Mouse (Mus musculus) lung, postnatal 25 days (tissue): ENCODE measurements at regions not wholly inside any gene's neighbourhood (a gene's known extent, or its start where the extent isn't known, plus 50 kb on each side); places are given as distances from the start of the nearest gene placed in this dataset.

ENCODE experiments used
- DNase-seq: peaks from one replicate; pipeline ENCODE4 v3.0.0; 2022; ENCODE audit warnings: low spot score

DNA sequence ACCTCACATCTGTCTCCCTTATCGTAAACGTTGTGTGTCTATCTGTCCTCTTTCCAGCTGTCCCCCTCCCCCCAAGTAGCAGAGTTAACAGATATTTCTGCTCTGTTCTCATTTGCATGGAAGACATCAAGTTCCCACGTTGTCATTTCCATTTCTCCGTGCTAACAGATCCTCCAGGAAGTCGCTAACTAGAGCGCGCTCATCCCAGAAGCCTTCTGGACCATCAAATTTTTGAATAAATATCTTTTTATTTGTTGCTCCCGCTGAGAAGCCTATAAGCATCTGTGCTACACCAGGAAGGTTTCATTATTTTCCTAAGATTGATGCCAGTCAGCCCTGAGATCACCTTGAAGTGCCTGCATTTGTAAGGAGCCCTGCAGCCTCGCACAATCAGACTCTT, 275.4 kb downstream of the Prex1 start:
- no peak for DNase-seq

DNA sequence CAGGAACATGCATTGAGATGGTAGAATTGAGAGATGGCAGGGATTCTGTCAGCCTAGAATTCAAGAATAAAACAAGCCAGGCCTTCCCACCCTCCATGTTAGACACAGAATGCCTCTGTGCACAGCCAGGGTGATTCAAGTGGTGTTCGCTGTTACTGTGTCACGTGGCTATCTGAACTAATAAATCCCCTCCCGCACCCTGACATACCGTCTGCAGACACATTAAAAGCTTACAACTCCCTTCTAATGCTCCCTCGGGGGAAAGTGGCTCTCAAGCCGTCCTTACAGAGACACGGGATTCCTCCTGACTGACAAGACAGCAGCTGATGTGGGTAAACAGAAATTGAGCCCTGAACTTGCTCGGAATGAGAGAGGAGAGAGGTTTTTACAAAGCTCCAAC, 279.1 kb downstream of the Prex1 start:
- no peak for DNase-seq

DNA sequence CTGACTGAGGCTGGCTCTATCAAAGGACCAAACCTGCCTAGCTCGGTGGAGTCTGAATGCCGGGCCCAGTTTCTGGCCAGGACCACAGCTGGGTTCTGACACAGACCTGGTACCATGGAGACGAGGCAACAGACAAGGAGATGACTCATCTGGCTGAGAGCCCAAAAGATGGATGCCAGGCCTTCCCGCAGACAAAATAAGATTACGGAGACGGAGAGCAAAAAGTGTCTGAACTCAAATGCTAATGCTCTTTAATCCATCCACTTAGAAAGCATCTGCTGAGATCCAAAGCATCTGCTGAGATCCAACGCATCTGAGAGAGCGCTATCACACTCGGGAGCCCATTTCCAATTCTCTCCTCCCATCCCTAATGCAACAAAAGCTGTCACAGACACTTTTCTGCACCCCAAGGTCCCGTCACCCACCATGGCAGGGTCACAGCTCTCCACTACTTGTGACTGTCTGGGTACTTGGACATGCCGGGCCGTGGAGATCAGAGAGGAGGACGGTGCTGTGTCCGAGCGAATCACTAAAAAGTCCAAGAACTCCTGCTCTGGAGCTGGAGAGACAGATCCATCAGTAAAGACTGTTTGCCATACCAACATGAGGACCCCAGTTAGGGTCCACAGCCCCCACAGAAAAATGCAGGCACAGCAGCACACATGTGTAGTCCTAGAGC, 278.3 kb upstream of the Sulf2 start:
- peak; percentile 39 for DNase-seq

DNA sequence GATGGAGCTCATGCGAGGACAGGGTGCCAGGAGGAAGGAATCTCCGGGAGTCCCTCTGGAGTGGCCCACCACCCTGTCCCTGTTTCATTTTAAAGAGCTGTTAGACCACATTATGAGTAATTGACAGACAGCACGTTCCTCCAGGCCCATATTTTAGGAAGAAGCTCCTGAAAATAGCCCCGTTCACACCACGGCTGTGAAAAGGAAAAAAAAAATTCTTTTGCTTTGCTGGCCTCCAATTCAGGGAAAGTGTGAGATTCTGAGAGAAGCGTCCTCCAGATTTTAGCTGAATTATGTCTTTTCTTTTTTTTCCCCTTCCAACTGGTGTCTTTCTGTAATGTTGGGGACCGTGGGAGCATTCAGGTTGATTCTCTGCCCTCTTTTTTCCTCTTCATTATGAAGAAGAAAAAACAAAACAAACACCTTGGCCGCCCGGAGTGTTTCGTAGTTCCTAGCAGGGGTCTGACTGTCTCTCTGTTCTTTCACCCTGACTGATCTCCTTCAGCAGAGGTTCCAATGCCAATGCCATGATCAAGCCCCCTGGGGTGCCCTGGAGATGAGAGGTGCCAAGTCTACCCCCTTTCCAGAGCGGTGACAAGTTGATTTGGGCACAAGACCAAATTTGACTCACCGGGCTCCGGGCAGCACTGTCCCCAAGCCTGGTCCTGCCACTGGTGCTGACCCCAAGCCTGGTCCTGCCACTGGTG, 277.6 kb upstream of the Sulf2 start:
- no peak for DNase-seq

DNA sequence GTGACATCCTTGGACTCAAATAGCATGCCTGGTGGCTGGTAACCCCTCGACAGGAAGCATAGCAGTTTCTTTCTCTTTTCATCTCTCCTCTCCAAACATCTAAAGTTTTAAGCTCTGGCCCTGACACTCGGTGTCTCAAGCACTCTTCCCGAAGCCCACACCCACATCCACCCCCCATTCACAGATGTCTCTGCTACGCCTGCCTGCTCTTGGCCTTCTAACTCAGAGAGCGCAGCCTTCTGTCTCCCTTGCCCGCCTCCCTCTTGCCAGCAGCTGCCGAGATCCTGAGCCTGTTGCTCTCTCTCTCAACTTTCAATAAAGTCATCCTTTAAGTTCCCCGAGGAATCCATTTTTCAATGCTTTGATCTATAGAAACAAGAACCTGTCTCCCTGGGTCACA, 277.1 kb upstream of the Sulf2 start:
- no peak for DNase-seq

DNA sequence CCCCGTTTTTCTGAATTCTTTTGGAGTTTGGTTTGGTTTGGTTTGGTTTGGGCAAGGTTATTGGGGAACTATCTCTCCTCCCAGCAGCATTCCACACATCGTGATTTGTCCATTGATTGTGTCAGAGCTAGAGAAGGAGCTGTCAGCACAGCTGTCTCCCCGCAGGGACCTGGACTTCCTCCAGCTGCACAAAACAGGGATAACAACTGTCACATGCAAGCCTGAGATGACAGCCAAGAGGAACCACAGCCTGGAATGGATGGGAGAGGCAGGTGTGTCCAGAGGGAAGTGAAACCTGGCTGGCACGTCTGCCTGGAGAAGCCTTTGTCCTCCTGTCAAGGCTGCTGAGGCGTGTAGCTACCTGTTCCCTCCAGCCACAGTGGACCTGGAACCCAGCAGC, 274.5 kb upstream of the Sulf2 start:
- peak; percentile 28 for DNase-seq

DNA sequence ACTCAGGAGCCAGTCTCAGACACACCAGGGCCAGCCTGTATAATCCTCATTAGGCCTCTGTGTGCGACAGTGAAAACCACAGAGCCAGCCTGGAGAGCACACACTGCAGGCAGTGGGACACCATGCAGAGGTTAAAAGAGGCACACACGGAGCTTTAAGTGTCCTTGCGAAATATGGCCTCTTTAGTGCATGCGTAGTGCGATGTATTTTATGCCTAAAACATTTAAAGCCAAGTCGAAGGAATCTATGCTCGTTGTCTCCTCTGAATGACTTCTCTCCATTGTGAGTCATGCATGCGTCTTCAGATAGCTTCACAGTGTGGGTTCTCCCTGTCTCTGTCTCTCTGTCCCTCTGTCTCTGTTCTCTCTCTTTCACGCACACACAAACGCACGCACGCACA, 274.0 kb upstream of the Sulf2 start:
- DNase-seq: no peak

DNA sequence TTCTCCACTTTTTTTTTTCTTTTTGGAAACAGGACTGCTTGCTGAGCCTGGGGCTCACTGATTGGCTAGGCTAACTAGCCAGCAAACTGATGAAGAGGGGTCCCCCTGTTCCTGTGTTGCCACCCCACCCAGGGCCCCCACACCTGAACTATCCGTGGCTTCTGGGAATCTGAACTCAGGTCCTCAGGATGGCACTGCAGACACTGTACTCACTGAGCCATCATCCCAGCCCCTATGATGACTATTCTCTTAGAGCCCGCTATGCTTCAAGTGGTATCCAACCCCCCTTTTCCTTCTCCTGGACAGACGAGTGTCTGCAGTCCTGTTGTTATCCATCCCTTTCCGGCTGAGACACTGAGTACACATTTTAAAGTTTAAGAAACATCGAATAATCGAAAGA, 271.9 kb upstream of the Sulf2 start:
- DNase-seq: no peak

DNA sequence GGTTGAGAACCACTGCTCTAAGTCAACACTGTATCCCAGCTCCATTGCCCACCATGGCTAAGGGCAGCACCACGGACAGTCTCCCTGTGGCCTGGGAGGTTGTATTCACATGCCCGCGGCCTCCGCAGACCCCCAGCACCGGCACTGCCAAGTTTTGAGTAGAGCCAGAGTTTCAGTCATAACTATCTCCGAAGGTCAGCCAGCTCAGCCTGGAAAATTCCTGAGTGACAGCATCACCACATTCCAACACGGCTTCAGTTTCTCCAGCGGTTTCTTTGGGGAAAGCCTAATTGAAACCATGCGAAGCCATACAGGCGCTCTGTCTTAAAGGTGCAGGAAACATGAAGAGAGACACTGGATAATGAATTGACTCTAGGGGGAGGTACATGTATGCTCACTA, 271.5 kb upstream of the Sulf2 start:
- peak; percentile 31 for DNase-seq

DNA sequence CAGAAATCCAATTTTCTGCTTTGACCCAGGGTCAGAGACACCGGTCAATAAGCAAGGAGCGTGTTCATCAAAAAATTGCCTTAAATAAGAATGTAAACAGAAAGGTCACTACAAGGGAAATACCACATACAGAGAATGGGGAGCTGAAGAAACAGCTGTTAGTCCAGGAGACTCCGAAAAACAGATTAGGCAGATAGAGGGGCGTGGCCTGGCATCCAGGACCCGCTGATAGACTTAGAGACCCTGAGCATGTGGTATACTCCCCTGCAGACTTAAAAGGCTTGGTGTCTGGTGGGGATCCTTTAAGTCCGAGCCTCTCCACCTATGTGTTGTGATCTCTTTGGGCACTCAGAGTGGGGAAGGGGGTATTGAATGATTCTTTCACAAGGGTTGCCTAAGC, 271.0 kb upstream of the Sulf2 start:
- DNase-seq: no peak

DNA sequence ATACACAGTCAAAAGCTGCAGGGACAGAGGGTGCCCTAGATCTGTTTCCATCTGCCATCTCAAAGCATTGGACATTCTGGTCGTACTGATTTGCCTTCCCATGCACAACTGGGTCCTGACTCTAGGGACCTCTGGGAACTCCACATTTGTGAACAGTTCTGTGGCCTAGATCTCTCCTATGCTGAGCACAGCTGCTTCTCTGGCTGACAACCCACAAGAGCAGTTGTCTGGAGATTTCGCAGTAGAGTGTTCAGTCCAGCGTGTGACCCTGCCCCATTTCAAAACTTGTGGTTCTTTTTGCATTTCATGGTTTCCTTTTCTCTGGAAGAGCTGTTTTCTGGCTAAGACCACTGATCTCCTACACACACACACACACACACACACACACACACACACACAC, 269.7 kb upstream of the Sulf2 start:
- DNase-seq: no peak

DNA sequence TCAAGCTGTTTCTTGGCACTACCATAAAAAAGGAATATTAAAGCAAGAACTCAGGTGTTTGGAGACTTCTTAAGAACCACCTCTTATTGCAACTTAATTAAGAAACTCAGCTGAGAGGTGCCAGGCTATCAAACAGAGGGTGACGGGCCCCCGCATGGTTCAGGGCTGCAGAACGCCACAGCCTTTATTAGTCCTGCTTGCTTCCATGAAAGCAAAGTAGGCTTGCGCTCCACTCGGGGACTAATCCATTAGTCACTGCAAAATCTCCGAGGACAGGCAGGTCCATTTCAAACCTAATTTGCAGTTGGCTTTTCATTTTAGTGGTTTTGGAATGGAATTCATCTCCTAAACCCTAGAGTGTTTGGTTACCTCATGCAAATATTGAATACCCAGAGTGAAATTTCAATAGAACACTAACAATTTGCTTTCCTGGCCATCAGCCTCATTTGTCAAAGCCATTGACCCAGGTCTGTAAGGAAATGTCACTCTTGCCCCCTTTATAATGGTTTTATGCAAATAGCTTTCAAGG, 267.7 kb upstream of the Sulf2 start:
- no peak for DNase-seq

DNA sequence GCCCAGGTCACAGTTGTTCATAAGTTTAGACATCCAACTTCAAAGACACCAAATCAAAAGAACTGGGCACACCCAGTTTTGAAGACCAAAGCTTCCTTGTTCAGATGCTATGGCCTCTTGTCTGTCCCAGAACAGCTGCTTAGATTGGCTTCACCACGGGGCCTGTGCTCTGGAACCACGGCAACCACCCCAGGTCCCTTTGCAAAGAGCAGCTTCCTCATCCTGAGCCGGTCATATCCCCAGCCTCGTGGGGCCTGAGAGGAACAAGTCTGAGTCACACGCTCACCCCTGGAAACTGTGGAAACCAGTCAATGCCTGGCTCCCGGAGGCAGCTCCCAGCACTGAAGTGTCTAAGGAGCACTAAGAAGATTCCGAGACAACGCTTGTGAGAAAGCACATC, 264.8 kb upstream of the Sulf2 start:
- DNase-seq: no peak

DNA sequence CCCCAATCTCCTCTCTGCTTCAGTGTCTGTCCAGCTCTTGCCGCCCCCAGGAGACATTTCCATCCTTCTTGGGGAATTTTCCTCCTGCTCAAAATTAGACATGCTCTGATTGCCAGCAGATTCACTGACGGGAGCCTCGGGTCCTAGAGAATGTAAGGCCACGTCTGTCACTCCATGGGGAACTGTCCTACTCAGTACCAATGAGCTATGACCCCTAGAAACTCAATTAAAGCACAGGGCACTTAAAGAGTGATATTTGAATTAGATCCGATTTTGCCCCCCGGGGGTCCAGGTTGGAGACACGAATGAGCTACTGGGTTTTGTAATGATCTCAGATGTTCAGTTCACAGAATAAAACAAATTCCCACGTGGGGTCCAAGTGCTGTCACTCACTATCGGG, 263.8 kb upstream of the Sulf2 start:
- DNase-seq: no peak

DNA sequence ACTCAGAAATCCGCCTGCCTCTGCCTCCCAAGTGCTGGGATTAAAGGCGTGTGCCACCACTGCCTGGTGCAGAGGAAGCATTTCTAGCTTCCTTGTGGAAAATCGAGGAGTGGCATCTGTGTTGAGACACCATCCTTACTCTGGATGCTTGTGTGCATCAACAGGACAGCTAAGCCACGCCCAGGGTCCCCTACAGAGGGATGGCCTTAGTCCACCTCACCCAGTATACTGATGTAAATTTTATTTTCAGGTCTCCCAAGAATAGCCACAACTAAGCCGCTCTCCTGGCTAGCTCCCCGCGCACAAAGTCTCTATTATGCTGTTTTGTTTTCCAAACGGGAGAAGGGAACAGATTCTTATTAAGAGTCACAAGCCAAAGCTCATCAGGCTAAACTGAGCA, 262.8 kb upstream of the Sulf2 start:
- DNase-seq: no peak

DNA sequence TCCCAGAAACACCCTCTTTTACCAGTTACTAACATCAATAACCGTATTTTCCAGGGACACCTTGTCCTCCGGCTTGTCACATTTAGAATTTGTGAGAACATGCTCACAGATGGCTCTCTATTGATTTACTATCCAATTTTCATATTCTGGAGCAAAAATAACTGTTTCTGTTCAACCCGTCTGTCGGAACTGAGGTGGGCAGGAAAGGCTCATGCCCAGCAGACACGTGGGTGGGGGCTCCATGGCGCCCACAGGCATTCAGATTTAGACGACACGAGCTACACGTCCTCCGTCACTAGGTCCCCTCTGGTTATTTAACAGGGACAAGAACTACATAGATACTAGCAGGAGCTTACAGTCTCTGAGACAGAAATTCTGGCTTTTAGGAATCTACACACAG, 262.2 kb upstream of the Sulf2 start:
- DNase-seq: no peak

DNA sequence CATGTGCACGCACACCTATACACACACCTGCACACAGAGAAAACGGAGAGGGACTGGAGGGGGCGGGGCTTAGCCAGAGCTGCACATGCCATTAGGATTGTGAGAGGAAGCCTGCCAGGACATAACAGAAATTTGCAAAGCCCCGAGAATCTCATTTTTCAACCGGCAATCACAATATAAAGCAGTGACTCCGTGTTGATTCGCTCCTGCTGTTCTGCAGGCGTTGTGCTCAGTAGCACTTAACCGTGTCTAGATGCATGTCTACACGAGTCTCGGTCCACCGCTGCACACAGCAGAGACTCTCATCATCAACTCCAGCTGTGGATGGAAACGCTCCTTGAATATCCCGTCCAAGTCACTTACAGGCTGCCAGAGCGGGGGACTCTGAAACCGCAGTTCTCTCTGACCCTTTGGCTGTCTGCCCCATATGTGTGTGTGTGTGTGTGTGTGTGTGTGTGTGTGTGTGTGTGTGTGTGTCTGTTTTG, 260.1 kb upstream of the Sulf2 start:
- no peak for DNase-seq

DNA sequence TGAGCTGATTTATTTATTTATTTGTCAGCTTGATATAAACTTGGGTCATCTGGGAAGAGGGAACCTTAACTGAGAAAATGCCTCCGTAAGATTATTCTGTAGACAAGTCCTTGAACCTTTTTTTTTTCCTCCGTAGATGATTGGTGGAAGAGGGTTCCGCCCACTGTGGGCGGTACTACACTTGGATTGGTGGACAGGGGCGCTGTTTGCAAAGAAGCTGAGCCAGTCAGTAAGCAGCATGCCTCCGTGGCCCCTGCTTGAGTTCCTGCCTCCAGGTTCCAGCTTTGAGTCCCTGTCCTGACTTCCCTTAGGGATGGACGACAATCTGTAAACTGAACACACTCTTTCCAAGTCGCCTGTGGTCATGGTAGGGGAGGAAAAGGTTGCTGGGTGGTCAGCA, 259.4 kb upstream of the Sulf2 start:
- DNase-seq: no peak

DNA sequence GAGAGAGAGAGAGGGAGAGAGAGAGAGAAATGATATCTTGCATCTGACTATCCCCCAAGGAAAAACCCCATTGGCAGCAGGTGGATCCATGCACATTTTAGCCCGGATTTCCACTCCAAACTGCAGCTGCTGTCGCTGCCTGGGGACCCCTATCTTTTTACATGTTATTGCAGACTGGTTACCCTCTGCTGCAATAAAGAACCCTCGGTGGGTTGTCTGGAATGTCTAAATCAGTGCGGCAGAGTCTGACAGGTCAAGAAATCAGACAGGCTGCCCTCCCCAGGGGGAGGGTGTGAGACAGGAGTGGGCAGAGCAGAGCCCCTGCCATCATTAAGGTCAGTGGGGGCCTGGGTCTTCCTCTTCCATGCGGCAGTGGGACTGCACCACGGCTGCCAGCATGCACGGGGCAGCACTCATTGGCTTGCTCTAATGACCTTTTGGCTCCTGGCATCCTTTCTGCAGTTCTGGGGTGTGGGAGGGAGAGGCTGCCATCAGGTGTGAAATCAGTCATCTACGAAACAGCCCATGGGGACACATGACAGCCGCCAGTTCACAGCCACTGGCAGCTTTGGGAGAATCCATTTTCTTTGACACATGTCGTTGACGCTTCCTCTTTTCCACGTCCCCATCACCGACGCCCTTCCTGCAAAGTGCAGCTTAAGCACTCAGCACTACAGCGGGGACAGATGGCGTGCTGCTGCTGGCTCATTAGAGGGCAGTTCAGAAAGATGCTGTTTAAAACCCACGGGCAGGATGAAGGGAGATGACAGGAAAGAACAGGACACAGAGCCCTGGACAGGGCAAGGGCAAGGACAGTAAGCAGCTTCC, 256.8 kb upstream of the Sulf2 start:
- DNase-seq: no peak

DNA sequence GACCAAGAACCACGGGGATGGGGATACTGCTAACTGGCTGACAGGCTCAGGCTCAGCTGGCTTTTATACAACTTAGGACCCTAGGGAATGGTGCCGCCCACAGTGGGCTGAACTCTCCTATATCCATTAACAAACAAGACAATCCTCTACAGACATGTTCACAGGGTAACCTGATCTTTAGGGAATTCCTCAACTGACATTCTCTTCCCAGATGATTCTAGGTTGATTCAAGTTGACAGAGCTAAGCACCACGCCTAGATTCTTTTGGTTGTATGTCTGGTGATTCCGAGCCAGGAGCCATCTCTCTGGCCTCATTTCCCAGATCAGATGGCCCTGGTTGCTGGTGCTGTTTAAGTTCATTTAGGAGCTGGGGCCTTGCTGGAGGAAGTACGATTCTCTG, 253.9 kb upstream of the Sulf2 start:
- DNase-seq: no peak

DNA sequence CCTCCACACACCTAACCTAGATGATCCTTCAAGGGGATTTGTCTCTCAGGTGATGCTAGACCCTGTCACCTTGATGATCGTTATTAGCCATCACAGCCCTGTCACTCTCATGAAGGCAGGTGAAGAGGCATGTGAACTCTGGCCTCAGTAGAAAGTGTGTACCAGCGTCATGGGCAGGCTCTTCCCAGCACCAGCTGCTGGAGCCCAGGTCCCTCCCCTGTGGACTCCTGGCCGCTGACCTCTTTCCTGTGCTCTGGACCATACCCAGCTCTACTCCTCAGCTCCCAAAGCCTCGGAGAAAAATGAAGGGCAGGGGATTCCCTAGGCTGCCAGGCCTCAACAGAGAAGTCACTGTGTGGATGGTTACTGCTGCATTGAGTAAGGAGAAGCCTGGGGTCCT, 253.3 kb upstream of the Sulf2 start:
- no peak for DNase-seq

DNA sequence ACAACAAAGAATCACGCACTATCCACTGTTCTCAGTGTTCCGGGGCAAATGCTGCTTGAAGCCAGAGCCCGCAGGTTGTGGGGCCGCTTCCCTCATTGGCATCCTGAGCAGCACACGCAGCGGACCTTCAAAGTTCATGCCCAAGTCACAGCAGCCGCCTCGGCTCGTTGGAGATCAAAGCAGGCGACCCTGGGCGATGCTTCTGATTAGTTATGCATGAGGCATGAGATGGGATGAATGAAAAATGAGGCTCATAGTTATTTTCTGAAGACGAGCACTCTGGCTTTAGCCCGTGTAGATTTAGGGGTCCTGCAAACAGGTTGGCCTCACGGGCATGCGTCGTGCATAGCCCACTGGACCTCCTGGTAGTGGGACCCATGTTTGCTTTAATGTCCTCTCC, 252.5 kb upstream of the Sulf2 start:
- no peak for DNase-seq

DNA sequence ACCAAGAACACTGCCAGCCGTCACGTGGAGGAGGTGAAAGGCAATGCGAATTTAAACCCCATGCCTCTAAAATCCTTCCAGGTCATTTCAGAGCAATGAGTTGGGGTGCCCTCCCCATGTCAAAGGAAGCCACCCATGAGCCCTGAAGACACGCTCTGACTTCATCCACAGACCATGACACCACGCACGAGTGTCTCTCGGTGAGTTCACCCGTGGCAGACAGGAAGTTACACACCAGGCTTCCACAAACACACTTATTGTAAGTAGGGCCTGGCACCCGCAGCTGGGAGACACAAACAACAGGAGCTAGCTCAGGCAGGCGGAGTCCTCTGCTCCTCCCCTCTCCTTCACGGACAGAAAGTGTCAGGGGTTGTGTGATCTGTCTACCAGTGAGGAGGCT, 251.4 kb upstream of the Sulf2 start:
- no peak for DNase-seq
